Mouse (Mus musculus): Measurements from ENCODE around the gene Slc38a8. TPM values are rescaled to one million over a fixed set of nuclear protein-coding genes. Genes with fewer than 3 reads are reported as not detected.

Slc38a8 gene
- polyA plus RNA-seq, 1 experiment from 2014 or later: not detected

DNA sequence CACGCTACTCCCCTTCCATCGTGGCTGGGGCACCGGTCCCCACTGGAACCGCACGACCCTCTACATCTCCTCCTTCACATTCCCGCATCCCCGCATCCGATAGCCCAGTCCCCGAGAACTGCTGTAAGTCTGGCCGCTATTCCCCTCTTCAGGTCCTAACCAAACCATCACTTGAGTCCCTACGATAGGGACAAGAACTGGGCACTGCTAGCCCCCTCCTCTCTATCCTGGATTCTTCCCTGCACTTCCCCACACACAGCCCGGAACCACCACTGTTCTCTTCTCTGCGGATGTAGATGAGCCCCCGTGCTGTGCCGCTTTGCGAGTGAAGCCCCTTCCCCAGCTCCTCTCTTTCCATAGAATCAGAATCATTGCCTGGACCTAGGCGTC is 53.7 kb downstream of the Slc38a8 start:
- no peak for ATAC-seq (ENCODE audit: low FRiP score)
- Histone ChIP-seq H3K9me3 (ENCODE audit: control insufficient read depth, low read length) (no peaks in the 10 kb centered on the region), H3K4me1 (replicated peaks; ENCODE audit: control insufficient read depth, insufficient read depth, low read length) (no peaks in the 10 kb centered on the region), H3K4me2 (replicated peaks; ENCODE audit: low read depth, low read length) (peak overlapping the region; percentile 89), H3K27me3 (ENCODE audit: control insufficient read depth, insufficient read depth, low read length) (peaks cover 11% of the 10 kb centered on the region), H3K4me3 (ENCODE audit: low read depth, low read length) (peak overlapping the region; percentile 73), H3K36me3 (ENCODE audit: control insufficient read depth, insufficient read depth, low read length) (no peaks in the 10 kb centered on the region), H3K9ac (ENCODE audit: low read depth, low read length) (peak overlapping the region; percentile 78), H3K27ac (ENCODE audit: low read depth, low read length) (no peak overlapping the region)
- WGBS: 1% methylated on average over 17 of the region's 17 CpGs
- no peak for DNase-seq (ENCODE audit: low spot score)

DNA sequence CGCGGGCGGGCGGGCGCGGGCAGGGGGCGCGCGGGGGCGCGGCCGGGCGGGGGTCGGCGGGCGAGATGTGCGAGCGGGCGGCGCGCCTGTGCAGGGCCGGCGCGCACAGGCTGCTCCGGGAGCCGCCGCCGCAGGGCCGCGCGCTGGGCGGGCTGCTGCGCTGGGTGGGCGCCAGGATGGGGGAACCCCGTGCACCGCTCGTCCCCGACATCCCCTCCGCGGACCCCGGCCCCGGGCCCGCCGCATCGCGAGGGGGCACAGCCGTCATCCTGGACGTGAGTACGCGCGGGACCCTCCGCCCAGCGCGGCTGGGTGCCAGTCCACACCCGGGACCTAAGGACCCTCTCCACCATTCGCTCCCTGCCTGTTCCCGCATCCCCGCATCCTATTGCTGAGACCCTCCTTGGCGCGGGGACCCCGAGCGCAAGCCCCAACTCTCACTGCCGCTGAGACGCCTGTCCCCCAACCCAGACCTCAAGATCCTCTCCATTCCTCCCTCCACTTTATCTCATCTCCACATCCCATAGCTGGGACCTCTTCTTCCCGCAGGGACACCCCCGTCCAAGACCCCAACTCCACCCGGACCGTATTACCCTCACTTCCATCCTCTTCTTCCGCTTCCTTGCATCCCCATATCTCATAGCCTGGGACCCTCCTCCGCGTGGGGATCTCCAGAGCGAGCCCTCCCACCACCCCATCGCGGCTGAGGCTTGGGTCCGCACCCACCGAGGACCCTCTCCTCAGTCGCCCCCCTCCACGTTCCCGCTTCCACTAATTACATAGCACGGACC is 54.3 kb downstream of the Slc38a8 start:
- peaks cover 11% of the 10 kb centered on the region for H3K27me3 ChIP-seq (ENCODE audit: control insufficient read depth, insufficient read depth, low read length)
- no peak overlapping the region for H3K27ac ChIP-seq (ENCODE audit: low read depth, low read length)
- DNase-seq (ENCODE audit: low spot score) (peak; percentile 57), ATAC-seq (ENCODE audit: low FRiP score) (peak; percentile 46; the same call in 1 of the 2 replicates)
- WGBS: 0% methylated on average over 52 of the region's 80 CpGs
- peak overlapping the region; percentile 73 for H3K4me3 ChIP-seq (ENCODE audit: low read depth, low read length)
- H3K36me3 ChIP-seq (ENCODE audit: control insufficient read depth, insufficient read depth, low read length): no peaks in the 10 kb centered on the region
- H3K9ac ChIP-seq (ENCODE audit: low read depth, low read length): peak overlapping the region; percentile 78
- no peaks in the 10 kb centered on the region for H3K4me1 ChIP-seq (replicated peaks; ENCODE audit: control insufficient read depth, insufficient read depth, low read length)
- peak overlapping the region; percentile 89 for H3K4me2 ChIP-seq (replicated peaks; ENCODE audit: low read depth, low read length)
- H3K9me3 ChIP-seq (ENCODE audit: control insufficient read depth, low read length): no peaks in the 10 kb centered on the region

DNA sequence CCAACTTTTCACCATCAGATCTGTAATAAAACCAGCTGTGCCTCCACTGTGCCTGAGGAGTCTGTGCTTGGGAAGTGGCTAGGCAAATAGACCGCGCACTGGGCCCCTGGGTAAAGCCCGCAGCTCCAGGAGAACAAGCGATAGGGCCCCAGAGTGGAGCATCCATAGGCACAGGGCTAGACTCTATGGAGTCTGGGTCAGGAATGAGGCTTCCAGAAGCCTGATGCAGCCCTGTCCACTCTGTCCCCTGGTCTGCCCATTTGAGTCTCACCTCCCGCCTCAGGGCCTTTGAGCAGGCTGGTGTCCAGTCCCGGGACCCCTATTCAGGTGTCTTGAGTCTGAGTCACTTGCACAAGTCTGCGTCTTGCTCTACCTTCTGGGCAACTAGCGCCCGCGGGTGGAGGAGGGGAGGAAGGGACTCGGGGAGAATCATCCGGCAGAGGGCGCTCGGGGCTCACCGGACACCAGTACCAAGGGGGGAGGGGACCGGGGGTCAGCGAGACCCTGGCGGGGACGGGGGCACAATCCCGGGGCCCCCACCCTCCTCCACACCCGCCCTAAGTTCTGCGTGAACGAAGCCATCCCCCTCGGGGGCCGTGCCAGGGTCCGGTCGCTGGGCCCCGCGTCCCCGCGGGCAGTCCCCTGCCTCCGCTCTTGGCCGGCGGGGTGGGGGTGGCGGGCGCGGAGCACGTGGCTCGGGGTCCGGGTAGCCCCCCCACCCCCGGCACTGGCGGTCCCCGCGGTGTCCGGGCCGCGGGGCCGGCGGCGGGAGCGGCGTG is 55.1 kb downstream of the Slc38a8 start, which contains the start of gene Necab2:
Necab2 (plus strand) TSS at position 509 of the 779 bp plus-strand sequence.
- H3K27ac ChIP-seq (ENCODE audit: low read depth, low read length): no peak within 1 kb of the TSS
- peak within 1 kb of the TSS; percentile 89 for H3K4me2 ChIP-seq (replicated peaks; ENCODE audit: low read depth, low read length)
- peak within 1 kb of the TSS; percentile 73 for H3K4me3 ChIP-seq (ENCODE audit: low read depth, low read length)
- ATAC-seq (ENCODE audit: low FRiP score): peak; percentile 68
- no peaks in the 10 kb centered on the region for H3K9me3 ChIP-seq (ENCODE audit: control insufficient read depth, low read length)
- peak within 1 kb of the TSS; percentile 78 for H3K9ac ChIP-seq (ENCODE audit: low read depth, low read length)
- peak; percentile 94 for DNase-seq (ENCODE audit: low spot score)
- H3K4me1 ChIP-seq (replicated peaks; ENCODE audit: control insufficient read depth, insufficient read depth, low read length): no peaks in the 10 kb centered on the region
- 7% methylated on average over 12 of the region's 52 CpGs for WGBS
- no peaks in the 10 kb centered on the region for H3K36me3 ChIP-seq (ENCODE audit: control insufficient read depth, insufficient read depth, low read length)
- peaks cover 11% of the 10 kb centered on the region for H3K27me3 ChIP-seq (ENCODE audit: control insufficient read depth, insufficient read depth, low read length)

DNA sequence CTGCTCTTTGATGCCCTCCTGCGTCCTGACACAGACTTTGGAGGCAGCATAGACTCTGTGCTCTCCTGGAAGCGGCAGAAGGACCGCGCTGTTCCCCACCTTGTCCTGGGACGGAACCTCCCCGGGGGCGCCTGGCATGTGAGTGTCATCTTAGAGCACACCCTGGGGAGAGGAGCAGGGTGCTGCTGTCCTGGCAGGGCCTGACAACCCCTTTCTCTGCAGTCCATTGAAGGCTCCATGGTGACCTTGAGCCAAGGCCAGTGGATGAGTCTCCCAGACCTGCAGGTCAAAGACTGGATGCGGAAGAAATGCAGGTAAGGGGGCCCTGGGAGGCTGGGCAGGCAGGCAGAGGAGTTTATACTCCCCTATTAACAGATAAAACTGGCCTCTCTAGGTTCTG is 58.5 kb downstream of the Slc38a8 start:
- H3K27me3 ChIP-seq (ENCODE audit: control insufficient read depth, insufficient read depth, low read length): peaks cover 5% of the 10 kb centered on the region
- no peaks in the 10 kb centered on the region for H3K36me3 ChIP-seq (ENCODE audit: control insufficient read depth, insufficient read depth, low read length)
- no peak for ATAC-seq (ENCODE audit: low FRiP score)
- WGBS: 92% methylated on average over 8 of the region's 8 CpGs
- H3K4me2 ChIP-seq (replicated peaks; ENCODE audit: low read depth, low read length): no peak overlapping the region
- H3K9me3 ChIP-seq (ENCODE audit: control insufficient read depth, low read length): no peaks in the 10 kb centered on the region
- DNase-seq (ENCODE audit: low spot score): no peak
- H3K27ac ChIP-seq (ENCODE audit: low read depth, low read length): no peak overlapping the region
- no peaks in the 10 kb centered on the region for H3K4me1 ChIP-seq (replicated peaks; ENCODE audit: control insufficient read depth, insufficient read depth, low read length)
- H3K4me3 ChIP-seq (ENCODE audit: low read depth, low read length): no peak overlapping the region
- no peak overlapping the region for H3K9ac ChIP-seq (ENCODE audit: low read depth, low read length)

DNA sequence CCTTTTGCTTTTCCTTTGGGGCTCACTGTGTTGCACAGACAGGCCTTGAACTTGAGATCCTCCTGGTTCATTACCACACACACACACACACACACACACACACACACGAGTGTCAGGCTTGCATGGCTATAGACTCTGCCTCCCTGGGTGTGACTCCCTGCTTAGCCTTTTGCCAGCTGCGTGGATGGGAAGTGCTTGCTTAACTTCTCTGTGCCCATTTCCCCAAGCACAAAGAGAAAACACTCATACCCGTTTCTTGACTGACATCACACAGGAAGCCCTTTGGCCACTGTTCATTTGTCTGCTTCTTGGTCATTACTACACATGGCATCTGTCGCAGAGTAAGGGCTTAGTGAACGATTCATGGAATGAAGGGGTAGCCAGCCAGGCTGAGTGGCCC is 59.5 kb downstream of the Slc38a8 start:
- DNase-seq (ENCODE audit: low spot score): no peak
- H3K4me3 ChIP-seq (ENCODE audit: low read depth, low read length): no peak overlapping the region
- ATAC-seq (ENCODE audit: low FRiP score): no peak

DNA sequence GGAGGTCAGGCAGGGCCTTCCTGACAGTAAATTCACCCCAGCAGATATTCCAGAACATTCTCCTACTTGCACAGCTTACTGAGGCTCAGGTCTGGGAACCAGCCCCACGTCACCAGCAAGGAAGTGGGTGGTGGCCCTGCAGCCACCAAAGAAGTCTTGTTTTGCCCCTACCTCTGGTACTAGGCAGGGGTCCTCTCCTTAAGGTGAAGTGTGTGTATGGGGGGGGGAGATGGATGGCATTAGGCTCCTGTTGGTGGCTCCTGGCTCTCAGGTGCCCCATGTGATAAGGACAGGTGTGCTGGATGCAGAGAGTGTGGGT is 60.6 kb downstream of the Slc38a8 start:
- ATAC-seq (ENCODE audit: low FRiP score) (peak; percentile 26; the same call in 1 of the 2 replicates), DNase-seq (ENCODE audit: low spot score) (no peak)
- 40% methylated on average over 1 of the region's 1 CpGs for WGBS
- Histone ChIP-seq H3K27me3 (ENCODE audit: control insufficient read depth, insufficient read depth, low read length) (no peaks in the 10 kb centered on the region), H3K4me3 (ENCODE audit: low read depth, low read length) (no peak overlapping the region), H3K9me3 (ENCODE audit: control insufficient read depth, low read length) (no peaks in the 10 kb centered on the region), H3K4me1 (replicated peaks; ENCODE audit: control insufficient read depth, insufficient read depth, low read length) (no peaks in the 10 kb centered on the region), H3K36me3 (ENCODE audit: control insufficient read depth, insufficient read depth, low read length) (no peaks in the 10 kb centered on the region), H3K4me2 (replicated peaks; ENCODE audit: low read depth, low read length) (no peak overlapping the region), H3K27ac (ENCODE audit: low read depth, low read length) (no peak overlapping the region), H3K9ac (ENCODE audit: low read depth, low read length) (no peak overlapping the region)

More for the DNA sequence above, 59.5 kb downstream of the Slc38a8 start:
- 73% methylated on average over 5 of the region's 5 CpGs for WGBS
- Histone ChIP-seq H3K36me3 (ENCODE audit: control insufficient read depth, insufficient read depth, low read length) (no peaks in the 10 kb centered on the region), H3K4me1 (replicated peaks; ENCODE audit: control insufficient read depth, insufficient read depth, low read length) (no peaks in the 10 kb centered on the region), H3K9ac (ENCODE audit: low read depth, low read length) (no peak overlapping the region), H3K4me2 (replicated peaks; ENCODE audit: low read depth, low read length) (no peak overlapping the region), H3K27me3 (ENCODE audit: control insufficient read depth, insufficient read depth, low read length) (no peaks in the 10 kb centered on the region; the same call in 1 of the 2 replicates), H3K27ac (ENCODE audit: low read depth, low read length) (no peak overlapping the region), H3K9me3 (ENCODE audit: control insufficient read depth, low read length) (no peaks in the 10 kb centered on the region)

DNA sequence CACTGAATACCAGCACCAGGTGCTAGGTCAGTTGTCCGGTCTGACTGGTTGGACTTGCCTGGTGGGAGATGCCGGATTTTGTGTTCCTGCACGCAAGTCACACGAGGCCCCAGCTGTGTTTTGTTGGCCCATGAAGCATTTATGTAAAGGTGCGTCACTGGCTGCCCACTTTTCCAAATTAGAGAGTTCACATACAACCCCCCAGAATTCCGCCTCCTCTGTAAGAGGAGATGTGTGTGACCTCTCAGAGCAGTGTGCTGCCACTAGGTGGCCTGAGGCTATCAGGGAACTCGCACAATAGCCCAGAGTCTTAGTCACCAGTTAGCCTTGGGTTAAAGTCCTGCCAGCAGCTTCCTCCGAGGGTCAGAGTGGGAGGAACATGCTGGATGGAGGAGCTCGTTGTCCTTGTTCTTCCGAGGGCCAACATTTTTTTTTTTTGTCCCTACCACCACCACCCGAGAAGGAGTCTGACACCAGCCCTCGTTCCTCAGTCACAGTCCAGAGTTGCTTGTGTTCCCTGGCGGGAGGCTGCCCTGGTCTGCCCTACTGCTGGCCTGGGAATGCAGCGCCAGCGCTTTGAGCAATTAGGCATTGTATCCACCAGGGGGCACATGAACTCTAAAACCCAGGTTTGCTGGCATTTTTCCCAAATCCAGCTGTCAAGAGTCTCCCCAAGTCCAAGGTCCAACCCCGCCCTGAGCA is 61.1 kb downstream of the Slc38a8 start:
- no peak overlapping the region for H3K4me3 ChIP-seq (ENCODE audit: low read depth, low read length)

DNA sequence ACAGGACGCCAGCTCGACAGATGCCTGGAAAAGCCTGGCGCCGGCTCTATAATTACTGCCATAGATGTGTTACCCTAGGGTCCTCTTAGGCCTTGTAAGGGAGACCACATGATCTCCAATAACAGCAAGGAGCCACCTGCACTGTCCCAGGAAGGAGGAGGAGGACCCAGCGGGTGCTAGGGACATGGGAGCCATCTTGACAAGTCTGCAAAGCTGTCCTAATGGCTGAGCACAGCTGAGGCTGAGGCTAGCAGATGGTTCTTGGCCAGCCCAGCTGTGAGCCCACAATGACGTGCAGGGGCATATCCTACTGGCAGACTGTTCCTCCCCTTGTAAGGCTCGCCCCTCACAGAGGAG is 61.6 kb downstream of the Slc38a8 start:
- WGBS: 61% methylated on average over 7 of the region's 7 CpGs
- H3K4me3 ChIP-seq (ENCODE audit: low read depth, low read length): no peak overlapping the region
- no peak overlapping the region for H3K9ac ChIP-seq (ENCODE audit: low read depth, low read length)
- no peaks in the 10 kb centered on the region for H3K4me1 ChIP-seq (replicated peaks; ENCODE audit: control insufficient read depth, insufficient read depth, low read length)
- DNase-seq (ENCODE audit: low spot score) (peak; percentile 37), ATAC-seq (ENCODE audit: low FRiP score) (peak; percentile 36; the same call in 1 of the 2 replicates)
- H3K4me2 ChIP-seq (replicated peaks; ENCODE audit: low read depth, low read length): no peak overlapping the region
- no peaks in the 10 kb centered on the region for H3K36me3 ChIP-seq (ENCODE audit: control insufficient read depth, insufficient read depth, low read length)
- H3K27ac ChIP-seq (ENCODE audit: low read depth, low read length): no peak overlapping the region
- H3K9me3 ChIP-seq (ENCODE audit: control insufficient read depth, low read length): no peaks in the 10 kb centered on the region
- H3K27me3 ChIP-seq (ENCODE audit: control insufficient read depth, insufficient read depth, low read length): no peaks in the 10 kb centered on the region

More for the DNA sequence above, 61.1 kb downstream of the Slc38a8 start:
- peak; percentile 86 for DNase-seq (ENCODE audit: low spot score)
- Histone ChIP-seq H3K27me3 (ENCODE audit: control insufficient read depth, insufficient read depth, low read length) (no peaks in the 10 kb centered on the region), H3K9ac (ENCODE audit: low read depth, low read length) (no peak overlapping the region), H3K27ac (ENCODE audit: low read depth, low read length) (no peak overlapping the region), H3K4me2 (replicated peaks; ENCODE audit: low read depth, low read length) (peak overlapping the region; percentile 9; the same call in 1 of the 2 replicates), H3K9me3 (ENCODE audit: control insufficient read depth, low read length) (no peaks in the 10 kb centered on the region), H3K36me3 (ENCODE audit: control insufficient read depth, insufficient read depth, low read length) (no peaks in the 10 kb centered on the region), H3K4me1 (replicated peaks; ENCODE audit: control insufficient read depth, insufficient read depth, low read length) (no peaks in the 10 kb centered on the region)
- WGBS: 13% methylated on average over 16 of the region's 16 CpGs
- ATAC-seq (ENCODE audit: low FRiP score): peak; percentile 61
